Mouse (Mus musculus): ENCODE measurements around the gene Dpyd.
A peak's percentile ranks its signal among the peaks of the same experiment; 100 is the strongest.

Gene Dpyd

DNA sequence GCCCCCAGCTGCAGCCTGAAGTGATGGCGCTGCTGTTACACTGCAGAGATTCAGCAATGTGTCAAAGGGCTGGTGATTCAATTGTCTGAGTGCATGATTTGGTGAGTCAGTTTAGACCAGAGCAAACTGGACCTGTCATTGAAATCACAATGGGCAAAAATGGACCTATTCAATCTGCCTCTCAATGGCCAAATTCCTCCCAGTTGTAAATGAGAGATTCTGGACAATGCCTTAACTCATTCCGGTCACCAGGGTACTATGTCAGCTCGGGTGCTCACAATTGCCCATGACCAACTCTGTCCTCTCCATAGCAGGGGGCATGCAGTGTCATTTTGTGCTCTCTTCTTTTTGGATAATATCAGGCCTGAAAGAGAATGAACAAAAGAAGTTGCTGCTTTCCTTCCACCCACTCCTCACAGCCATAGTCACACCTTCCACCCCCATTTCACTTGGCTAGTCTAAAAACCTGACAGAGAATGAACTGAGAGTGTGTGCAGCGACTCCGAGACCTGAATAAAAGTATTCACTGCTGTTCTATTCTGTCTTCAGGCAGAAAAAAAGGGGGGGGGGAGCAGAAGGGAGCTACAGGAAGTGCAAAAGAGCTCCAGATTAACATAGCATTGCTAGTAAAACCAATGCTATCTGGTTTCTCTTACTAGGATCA lies 533.4 kb downstream of the Dpyd start:
- DNase-seq (ENCODE audit: inconsistent ontology term): peak; percentile 91

GRCm38 (mm10) chr3:119126003-119126402 lies 564.1 kb downstream of the Dpyd start:
- DNase-seq (ENCODE audit: inconsistent ontology term): no peak

GRCm38 (mm10) chr3:119128076-119128475 lies 566.1 kb downstream of the Dpyd start:
- DNase-seq (ENCODE audit: inconsistent ontology term): no peak

DNA sequence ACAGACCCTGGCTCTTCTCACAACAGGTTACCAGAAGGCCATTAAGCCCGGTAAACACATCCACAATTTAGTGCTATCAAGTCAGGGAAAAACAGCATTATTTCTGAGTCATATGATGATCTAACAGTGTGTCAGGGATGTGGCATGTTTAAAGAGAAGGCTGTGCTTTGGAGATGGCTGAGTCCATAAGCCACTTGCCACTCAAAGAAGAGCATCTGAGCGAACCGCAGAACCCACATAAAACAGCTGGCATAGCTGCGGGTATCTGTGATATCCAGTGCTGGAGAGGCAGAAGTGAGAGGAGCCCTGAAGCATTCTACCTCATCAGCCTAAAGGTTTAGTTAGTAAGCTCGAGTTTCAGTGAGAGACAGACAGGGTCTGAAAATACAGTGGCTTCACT lies 581.1 kb downstream of the Dpyd start:
- no peak for DNase-seq (ENCODE audit: inconsistent ontology term)

DNA sequence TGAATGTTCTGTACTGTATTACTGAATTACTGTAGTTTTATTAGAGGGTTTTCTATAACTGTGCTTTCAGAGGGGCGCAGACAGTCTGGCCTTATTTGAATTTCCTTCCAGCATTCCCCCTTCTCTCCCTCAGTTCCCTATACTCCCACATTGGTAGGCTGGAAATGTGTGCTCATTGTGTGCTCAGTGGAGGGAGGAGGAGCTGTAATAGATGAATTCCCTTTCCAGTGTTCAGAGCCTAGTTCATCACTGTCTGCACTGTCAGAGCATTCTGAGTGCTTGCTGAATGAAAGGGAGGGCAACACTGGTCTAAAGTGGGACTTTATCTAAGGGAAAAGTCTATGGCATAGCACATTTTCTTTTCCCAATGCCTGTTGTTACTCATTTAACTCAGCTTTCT lies 582.9 kb downstream of the Dpyd start:
- no peak for DNase-seq (ENCODE audit: inconsistent ontology term)

GRCm38 (mm10) chr3:119154604-119155444 lies 592.9 kb downstream of the Dpyd start:
- DNase-seq (ENCODE audit: inconsistent ontology term): peak; percentile 69

- no peak for DNase-seq (ENCODE audit: inconsistent ontology term)
Observed at GRCm38 (mm10) chr3:119158670-119159069, 596.7 kb downstream of the Dpyd start.

DNA sequence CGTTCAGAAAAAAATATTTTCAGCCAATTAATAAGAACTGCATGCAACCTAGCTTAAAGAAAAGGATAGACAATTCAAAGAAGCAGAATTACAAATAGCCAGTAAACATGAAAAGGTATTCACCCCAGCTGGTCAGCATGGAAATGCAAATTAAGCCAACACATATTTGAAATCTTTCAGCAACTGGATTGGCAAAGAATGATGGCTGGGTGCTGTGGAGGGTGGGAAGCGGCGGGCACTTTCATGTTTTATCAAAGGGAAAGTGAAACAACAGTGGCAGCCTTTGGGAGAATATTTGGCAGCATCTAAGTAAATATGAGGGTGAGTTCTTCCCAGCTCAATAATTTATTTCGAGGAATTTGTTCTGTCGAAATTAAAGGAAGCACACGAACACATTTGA lies 603.8 kb downstream of the Dpyd start:
- peak; percentile 75 for DNase-seq (ENCODE audit: inconsistent ontology term)

GRCm38 (mm10) chr3:119168166-119168565 lies 606.2 kb downstream of the Dpyd start:
- DNase-seq (ENCODE audit: inconsistent ontology term): no peak

DNA sequence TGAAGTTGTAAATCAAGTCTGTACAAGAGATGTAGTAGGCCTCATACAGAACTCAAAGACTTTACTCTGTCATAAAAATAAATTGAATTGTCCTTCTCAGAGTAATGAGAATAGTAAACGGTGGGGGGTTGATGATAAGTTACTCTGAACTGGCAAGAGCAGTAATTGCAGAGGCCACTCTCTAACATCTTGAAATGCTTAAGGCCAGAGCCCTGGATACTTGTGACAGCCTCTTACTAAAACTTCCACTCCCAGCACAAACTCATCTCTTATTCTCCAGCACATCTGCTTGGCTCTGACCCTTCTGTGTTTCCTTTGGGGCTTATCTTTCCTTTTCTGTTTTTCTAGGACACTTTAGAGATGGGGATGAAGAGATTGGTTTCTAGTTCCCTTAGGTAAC lies 606.7 kb downstream of the Dpyd start:
- no peak for DNase-seq (ENCODE audit: inconsistent ontology term)

- DNase-seq (ENCODE audit: inconsistent ontology term): no peak
Observed at GRCm38 (mm10) chr3:119183261-119183660, 621.3 kb downstream of the Dpyd start.

- no peak for DNase-seq (ENCODE audit: inconsistent ontology term)
Observed at GRCm38 (mm10) chr3:119194071-119194470, 632.1 kb downstream of the Dpyd start.

DNA sequence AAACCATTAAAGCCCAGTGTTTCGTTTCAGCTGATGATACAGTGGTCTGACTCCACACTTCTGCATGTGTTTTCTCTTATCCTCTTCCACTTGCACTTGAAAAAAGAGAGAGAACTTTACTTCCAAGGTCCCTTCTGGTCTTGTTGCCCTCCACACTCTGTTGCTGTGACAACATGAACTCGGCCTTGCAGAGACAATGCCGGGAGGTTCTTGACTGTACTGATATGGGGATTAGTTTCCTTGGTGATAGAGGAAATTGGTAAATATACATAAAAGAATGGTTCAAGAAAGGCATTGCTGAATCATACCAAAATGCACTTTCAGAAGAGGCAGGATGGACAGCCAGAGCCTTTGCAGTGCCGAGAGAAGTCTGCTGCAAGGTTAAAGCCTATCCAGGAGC lies 633.7 kb downstream of the Dpyd start:
- no peak for DNase-seq (ENCODE audit: inconsistent ontology term)

DNA sequence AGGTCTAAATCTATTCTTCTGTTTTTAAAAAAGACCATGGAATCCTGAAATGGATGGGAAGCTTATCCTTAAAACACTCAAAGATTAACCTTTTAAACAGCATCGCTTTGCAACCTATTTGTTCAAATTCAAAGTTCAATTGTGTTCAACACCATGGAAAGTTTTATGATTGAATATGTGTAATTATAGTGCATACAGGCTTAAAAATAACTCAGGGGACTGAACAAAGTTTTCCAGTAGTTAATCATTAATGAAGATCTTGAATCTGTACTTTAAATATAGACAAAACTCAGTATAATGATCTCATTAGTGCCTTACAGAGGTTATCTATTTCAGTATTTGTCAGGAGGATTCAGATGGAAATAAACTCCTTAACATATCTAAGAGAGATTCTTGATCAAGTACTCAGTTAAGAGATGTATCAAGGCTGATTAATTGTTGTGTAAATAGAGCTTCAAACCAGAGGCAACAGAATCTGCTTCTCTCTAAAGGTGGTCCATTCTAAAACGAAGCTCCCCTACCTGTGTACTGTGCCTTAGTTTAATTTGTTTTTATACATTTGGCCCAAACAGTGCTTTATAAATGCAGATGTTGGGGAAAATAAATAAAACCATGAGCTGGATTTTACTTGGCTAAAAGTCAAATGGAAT lies 659.0 kb downstream of the Dpyd start:
- no peak for DNase-seq (ENCODE audit: inconsistent ontology term)

- no peak for DNase-seq (ENCODE audit: inconsistent ontology term)
Observed at GRCm38 (mm10) chr3:119243181-119243580, 681.3 kb downstream of the Dpyd start.

GRCm38 (mm10) chr3:119256516-119256915 lies 694.6 kb downstream of the Dpyd start:
- DNase-seq (ENCODE audit: inconsistent ontology term): peak; percentile 28

GRCm38 (mm10) chr3:119275241-119275640 lies 713.3 kb downstream of the Dpyd start:
- DNase-seq (ENCODE audit: inconsistent ontology term): no peak

DNA sequence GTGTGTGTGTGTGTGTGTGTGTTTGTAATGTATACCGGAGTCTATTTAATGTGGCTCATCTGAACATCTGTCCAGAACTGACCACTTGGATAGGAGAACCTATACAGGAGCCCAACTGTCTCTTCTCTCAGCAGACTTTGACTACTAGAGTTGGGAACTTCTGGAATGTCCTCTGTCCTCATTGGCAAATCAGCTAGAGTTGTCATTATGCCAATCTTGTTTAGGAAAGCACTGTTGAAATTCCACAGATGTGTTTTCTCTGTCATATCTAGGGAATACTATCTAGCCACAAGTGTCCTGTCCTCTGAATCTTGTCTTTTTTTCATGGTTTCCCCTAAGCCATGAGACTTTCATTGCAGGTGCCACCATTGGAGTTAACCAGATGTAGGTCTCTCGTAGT lies 718.7 kb downstream of the Dpyd start:
- peak; percentile 53 for DNase-seq (ENCODE audit: inconsistent ontology term)

- DNase-seq (ENCODE audit: inconsistent ontology term): no peak
Observed at GRCm38 (mm10) chr3:119314693-119315092, 752.8 kb downstream of the Dpyd start.

DNA sequence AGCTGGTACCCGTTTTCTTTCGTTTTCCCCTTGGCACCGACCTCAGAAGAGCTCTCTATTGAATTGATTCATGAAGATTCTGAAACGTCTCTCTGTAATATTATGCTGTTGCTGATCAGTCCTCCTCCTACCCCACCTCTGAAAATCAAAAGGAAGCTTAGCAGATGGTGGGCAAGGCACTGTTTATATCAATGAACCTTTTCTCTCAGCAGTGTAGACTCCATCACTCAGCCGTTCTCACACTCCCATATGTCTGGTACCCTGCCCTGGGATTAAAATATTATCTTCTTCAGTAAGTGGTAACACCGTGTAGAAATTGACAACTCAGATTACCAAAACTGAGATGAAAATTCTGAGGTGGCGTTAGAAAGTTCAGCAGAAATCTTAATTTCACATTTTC lies 767.1 kb downstream of the Dpyd start:
- no peak for DNase-seq (ENCODE audit: inconsistent ontology term)

DNA sequence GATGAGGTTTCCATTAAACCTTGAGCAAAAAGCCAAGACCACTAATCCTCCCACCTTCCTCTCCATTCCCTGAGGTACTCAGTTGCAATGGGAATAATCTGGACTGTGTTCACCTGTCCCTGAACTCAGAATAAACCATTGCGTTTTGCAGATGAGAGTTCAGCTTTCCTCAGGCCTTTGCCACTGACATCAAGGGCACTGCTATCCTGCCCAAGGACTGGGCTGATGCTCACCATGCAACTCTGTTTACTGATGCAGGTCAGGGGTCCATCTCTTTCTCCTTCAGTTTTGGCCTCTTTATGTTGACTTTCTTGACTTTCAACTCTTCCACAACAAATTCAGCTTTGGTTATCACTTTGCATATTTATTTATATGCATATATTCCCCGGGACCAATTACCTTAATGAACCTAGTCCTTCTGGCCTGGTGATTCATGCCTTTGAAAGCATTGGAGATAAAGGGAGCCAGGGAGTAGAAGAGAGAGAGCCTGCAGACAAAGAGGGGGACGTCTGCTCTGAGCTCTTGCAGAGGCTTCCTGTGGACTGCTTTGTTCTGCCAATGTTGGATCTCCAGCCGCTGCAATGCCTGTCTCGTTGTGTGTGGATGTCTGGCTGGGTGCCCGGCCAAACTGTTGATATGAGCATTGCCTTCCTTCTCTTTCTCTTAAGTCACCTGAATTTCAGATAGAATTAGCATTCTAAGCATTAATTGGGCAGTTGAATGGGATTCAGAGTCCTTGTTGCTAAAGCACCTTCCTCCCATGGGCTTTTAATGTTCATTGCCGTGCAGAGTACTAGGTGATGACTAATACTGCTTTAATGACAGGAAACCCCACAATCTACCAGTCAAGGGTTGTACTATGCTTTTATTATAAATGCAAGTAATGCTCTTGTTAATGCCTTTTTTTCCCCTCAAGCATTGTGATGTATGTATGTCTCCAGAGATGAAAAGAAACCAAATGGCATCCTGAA lies 771.7 kb downstream of the Dpyd start:
- DNase-seq (ENCODE audit: inconsistent ontology term): peak; percentile 74

Data from Muller cell, postnatal 12 days (primary cell).